Mouse (Mus musculus): ENCODE measurements at regions not wholly inside any gene's neighbourhood (a gene's known extent, or its start where the extent isn't known, plus 50 kb on each side); places are given as distances from the start of the nearest gene placed in this dataset.

DNA sequence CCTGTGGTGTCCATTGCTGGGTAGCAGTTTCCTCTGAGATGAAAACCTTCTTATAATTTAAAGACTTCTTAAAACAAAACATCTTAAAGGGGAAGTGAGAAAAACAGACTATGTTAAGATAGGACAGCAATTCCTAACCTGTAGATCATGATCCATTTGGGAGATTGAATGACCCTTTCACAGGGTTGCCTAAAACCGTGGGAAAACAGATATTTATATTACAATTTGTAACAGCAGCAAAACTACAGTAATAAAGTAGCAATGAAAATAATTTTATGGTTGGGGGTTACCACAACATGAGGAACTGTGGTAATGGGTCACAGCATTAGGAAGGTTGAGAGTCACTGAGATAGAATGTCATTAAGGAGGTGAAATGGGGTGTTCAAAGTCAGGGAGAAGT, 111.9 kb upstream of the Cpsf6 start:
- Histone ChIP-seq H3K27ac (ENCODE audit: low read length) (no peak overlapping the region), H3K9me3 (replicated peaks; ENCODE audit: control insufficient read depth, low read length) (no peaks in the 10 kb centered on the region), H3K4me2 (ENCODE audit: low read depth, low read length) (no peak overlapping the region), H3K36me3 (ENCODE audit: control insufficient read depth, insufficient read depth, low read length) (no peaks in the 10 kb centered on the region), H3K4me3 (replicated peaks; ENCODE audit: low read length) (no peak overlapping the region), H3K27me3 (ENCODE audit: control insufficient read depth, insufficient read depth, low read length) (no peaks in the 10 kb centered on the region), H3K9ac (ENCODE audit: low read length) (no peak overlapping the region), H3K4me1 (ENCODE audit: control insufficient read depth, insufficient read depth, low read length) (no peaks in the 10 kb centered on the region)
- ATAC-seq (ENCODE audit: insufficient read depth, low FRiP score), result no peak
- 72% methylated on average over 1 of the region's 1 CpGs for WGBS

DNA sequence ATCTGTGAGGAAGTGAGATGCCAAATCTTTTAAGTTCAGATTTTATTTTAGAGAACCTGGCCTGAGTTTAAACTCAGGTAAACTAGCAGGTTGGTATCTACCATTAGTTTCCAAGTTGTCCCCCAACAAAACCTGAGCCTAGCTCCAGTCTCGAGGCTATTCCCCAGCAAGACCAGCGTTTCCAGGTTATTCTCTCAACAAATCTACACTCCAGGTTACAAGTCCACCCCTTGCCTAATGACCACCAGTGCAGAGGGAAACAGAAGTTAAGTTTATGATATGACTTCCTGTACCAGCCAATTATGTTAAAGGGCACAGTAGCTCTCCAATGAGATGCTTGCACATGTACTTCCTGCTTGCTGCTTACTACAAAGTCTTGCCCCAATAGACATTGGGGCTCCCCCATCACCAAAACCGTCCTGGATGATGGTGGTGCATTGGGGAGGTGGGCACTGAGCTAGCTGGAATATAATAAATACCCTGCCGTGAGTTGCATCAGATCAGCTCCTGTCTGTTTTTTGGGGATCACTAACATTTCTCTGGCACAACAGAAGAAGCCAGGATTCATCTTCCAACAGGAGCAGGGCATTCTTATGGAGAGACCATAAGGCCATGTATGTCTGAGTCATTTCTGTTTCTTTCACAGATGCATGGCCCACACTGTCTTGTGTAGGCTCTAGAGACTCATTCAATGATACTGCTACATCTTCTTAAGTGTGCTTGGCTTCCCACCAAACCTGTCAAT, 111.2 kb upstream of the Cpsf6 start:
- ATAC-seq (ENCODE audit: insufficient read depth, low FRiP score), result no peak
- H3K27me3 ChIP-seq (ENCODE audit: control insufficient read depth, insufficient read depth, low read length), result no peaks in the 10 kb centered on the region
- WGBS, result 91% methylated on average over 4 of the region's 4 CpGs

DNA sequence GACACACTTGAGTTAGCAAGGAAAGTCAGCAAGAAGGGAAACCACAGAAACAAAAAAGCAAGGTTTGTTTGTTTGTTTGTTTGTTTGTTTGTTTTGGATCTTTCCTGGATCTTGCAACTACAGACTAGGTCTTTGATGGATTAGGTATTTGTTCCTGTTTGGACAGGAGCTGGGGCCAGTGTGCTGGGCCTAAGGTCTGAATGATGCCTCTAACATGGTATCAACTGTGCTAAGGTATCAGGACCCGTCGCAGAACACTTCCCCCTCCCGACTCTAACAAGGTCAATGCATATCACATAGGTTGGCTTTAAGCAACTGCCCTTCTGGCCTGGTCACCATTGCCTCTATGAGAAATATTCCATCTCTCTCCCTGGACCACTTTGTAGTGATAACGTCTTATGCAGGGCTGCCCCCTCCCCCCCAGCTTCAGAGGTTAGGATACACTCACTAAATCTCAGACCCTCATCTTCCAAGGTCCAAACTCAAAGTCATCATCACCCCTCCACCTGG, 103.3 kb upstream of the Cpsf6 start:
- H3K4me1 ChIP-seq (ENCODE audit: control insufficient read depth, insufficient read depth, low read length), result no peaks in the 10 kb centered on the region
- no peaks in the 10 kb centered on the region for H3K36me3 ChIP-seq (ENCODE audit: control insufficient read depth, insufficient read depth, low read length)
- ATAC-seq (ENCODE audit: insufficient read depth, low FRiP score), result no peak
- H3K9me3 ChIP-seq (replicated peaks; ENCODE audit: control insufficient read depth, low read length), result no peaks in the 10 kb centered on the region
- H3K4me3 ChIP-seq (replicated peaks; ENCODE audit: low read length), result no peak overlapping the region
- H3K27me3 ChIP-seq (ENCODE audit: control insufficient read depth, insufficient read depth, low read length), result no peaks in the 10 kb centered on the region
- no peak overlapping the region for H3K27ac ChIP-seq (ENCODE audit: low read length)
- WGBS, result 96% methylated on average over 4 of the region's 4 CpGs
- H3K4me2 ChIP-seq (ENCODE audit: low read depth, low read length), result no peak overlapping the region
- no peak overlapping the region for H3K9ac ChIP-seq (ENCODE audit: low read length)

More for the DNA sequence above, 111.2 kb upstream of the Cpsf6 start:
- no peaks in the 10 kb centered on the region for H3K36me3 ChIP-seq (ENCODE audit: control insufficient read depth, insufficient read depth, low read length)
- H3K4me3 ChIP-seq (replicated peaks; ENCODE audit: low read length), result no peak overlapping the region
- no peaks in the 10 kb centered on the region for H3K9me3 ChIP-seq (replicated peaks; ENCODE audit: control insufficient read depth, low read length)
- no peak overlapping the region for H3K27ac ChIP-seq (ENCODE audit: low read length)
- H3K4me2 ChIP-seq (ENCODE audit: low read depth, low read length), result no peak overlapping the region
- no peaks in the 10 kb centered on the region for H3K4me1 ChIP-seq (ENCODE audit: control insufficient read depth, insufficient read depth, low read length)
- no peak overlapping the region for H3K9ac ChIP-seq (ENCODE audit: low read length)

DNA sequence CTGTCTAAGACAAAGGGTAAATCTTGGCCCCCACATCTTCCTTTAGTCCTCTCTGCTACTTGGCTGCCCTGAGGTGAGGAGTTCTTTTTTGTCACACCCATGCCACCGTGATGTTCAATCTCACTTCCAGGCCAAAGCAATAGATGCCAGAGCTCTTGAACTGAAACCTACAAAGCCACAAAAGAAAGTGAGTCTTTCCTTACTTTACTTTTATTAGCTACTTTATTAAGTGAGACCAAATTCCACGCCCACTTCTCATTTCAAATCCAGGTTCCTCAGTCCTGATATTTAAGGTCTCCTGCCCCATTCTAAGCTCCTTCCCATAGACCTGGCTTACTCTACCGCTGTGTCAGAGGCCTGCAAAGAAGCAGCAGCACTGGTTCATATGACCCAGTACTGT, 102.5 kb upstream of the Cpsf6 start:
- ATAC-seq (ENCODE audit: insufficient read depth, low FRiP score), result no peak
- no peak overlapping the region for H3K27ac ChIP-seq (ENCODE audit: low read length)
- no peaks in the 10 kb centered on the region for H3K4me1 ChIP-seq (ENCODE audit: control insufficient read depth, insufficient read depth, low read length)
- no peaks in the 10 kb centered on the region for H3K36me3 ChIP-seq (ENCODE audit: control insufficient read depth, insufficient read depth, low read length)
- whole genome bisulfite sequencing, result 92% methylated on average over 3 of the region's 3 CpGs
- H3K9ac ChIP-seq (ENCODE audit: low read length), result no peak overlapping the region
- H3K27me3 ChIP-seq (ENCODE audit: control insufficient read depth, insufficient read depth, low read length), result no peaks in the 10 kb centered on the region
- H3K4me3 ChIP-seq (replicated peaks; ENCODE audit: low read length), result no peak overlapping the region
- H3K4me2 ChIP-seq (ENCODE audit: low read depth, low read length), result no peak overlapping the region
- H3K9me3 ChIP-seq (replicated peaks; ENCODE audit: control insufficient read depth, low read length), result no peaks in the 10 kb centered on the region

DNA sequence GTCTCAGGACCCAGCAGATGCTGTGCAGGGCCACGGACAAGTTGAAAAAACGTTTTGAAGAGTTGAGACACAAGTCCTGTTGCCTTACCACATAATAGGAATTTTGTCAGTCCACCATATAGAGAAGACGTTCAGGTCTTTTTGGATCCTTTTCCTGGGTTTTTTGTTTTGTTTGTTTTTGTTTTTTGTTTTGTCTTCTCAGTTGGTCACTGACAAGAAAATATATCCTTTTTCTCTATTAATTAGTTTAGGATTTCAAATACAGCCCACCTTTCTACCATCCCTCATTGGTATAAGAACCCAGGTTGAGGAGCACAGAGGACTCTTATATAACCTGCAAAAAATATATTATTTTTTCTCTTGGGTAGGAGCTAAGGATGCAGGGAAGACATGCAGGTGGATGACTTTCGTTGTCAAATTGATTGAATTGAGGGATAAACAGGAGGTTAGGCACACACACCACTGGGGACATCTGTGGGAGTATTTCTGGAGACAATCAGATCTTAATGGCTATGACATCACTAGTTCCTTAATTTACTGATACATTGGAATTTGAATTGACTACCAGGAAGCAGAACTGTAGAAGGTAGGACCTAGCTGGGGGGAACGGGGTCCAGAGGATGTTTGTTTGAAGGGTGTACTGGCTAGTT, 101.7 kb upstream of the Cpsf6 start:
- H3K4me3 ChIP-seq (replicated peaks; ENCODE audit: low read length), result no peak overlapping the region
- H3K9ac ChIP-seq (ENCODE audit: low read length), result no peak overlapping the region
- no peaks in the 10 kb centered on the region for H3K9me3 ChIP-seq (replicated peaks; ENCODE audit: control insufficient read depth, low read length)
- H3K27ac ChIP-seq (ENCODE audit: low read length), result no peak overlapping the region
- 81% methylated on average over 5 of the region's 5 CpGs for WGBS
- H3K4me1 ChIP-seq (ENCODE audit: control insufficient read depth, insufficient read depth, low read length), result no peaks in the 10 kb centered on the region
- H3K4me2 ChIP-seq (ENCODE audit: low read depth, low read length), result no peak overlapping the region
- no peaks in the 10 kb centered on the region for H3K27me3 ChIP-seq (ENCODE audit: control insufficient read depth, insufficient read depth, low read length)
- H3K36me3 ChIP-seq (ENCODE audit: control insufficient read depth, insufficient read depth, low read length), result no peaks in the 10 kb centered on the region
- ATAC-seq (ENCODE audit: insufficient read depth, low FRiP score), result no peak

DNA sequence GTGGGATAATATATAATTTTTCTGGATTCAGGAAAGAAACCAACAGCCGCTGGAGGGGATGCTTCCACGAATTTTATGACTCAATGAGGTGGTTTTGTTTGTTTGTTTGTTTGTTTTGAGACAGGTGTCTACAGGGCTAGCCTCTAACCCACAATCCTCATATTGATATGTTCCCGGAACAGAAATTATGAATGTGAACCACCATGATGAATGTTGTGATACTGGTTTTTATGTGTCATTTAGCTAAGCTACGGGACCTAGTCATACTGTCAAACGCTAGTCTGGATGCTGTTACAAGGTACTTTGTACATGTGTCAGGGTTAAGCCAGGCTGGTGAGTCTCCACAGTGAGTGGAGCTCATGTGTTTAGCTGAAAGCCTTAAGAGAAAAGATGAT, 100.6 kb upstream of the Cpsf6 start:
- Histone ChIP-seq H3K27me3 (ENCODE audit: control insufficient read depth, insufficient read depth, low read length) (no peaks in the 10 kb centered on the region), H3K4me1 (ENCODE audit: control insufficient read depth, insufficient read depth, low read length) (no peaks in the 10 kb centered on the region), H3K4me3 (replicated peaks; ENCODE audit: low read length) (no peak overlapping the region), H3K36me3 (ENCODE audit: control insufficient read depth, insufficient read depth, low read length) (no peaks in the 10 kb centered on the region), H3K9me3 (replicated peaks; ENCODE audit: control insufficient read depth, low read length) (no peaks in the 10 kb centered on the region), H3K9ac (ENCODE audit: low read length) (no peak overlapping the region), H3K27ac (ENCODE audit: low read length) (no peak overlapping the region), H3K4me2 (ENCODE audit: low read depth, low read length) (no peak overlapping the region)
- 84% methylated on average over 5 of the region's 5 CpGs for WGBS
- no peak for ATAC-seq (ENCODE audit: insufficient read depth, low FRiP score)

DNA sequence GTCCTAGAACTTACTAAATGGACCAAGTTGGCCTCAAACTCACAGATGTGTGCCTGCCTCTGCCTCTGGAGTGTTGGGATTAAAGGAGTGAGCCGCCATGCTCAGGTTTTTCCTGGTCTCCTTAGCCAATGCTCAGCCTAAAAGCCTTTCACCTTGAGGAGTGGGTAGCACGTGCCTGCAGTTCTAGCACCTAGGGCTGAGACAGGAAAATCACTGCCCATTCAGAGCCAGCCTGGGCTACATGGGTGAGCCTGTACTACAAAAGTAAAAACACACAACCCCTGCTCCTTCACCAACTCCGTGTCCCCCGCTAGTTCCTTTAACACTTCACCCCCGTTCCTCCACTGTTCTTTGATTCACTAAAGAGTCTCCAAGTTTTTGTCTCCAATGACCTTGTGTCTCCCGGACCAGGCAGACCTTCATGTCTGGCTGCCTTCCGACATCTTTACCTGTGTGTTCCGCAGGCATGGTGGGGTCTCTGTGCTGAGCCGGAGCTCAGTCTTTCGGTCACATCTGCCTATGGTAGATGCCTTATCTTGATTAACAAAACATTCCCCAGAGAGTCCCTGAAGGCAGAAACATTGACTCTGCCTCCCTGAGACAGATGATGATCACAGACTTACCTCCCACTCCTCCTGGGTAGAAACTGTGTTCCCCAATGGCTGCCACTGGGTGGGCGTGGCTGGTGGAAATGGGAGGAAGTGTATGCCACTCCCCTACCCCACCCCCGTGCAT, 100.1 kb upstream of the Cpsf6 start:
- 81% methylated on average over 12 of the region's 12 CpGs for WGBS
- no peak for ATAC-seq (ENCODE audit: insufficient read depth, low FRiP score)
- no peaks in the 10 kb centered on the region for H3K9me3 ChIP-seq (replicated peaks; ENCODE audit: control insufficient read depth, low read length)
- H3K27me3 ChIP-seq (ENCODE audit: control insufficient read depth, insufficient read depth, low read length), result no peaks in the 10 kb centered on the region
- H3K36me3 ChIP-seq (ENCODE audit: control insufficient read depth, insufficient read depth, low read length), result no peaks in the 10 kb centered on the region
- H3K4me1 ChIP-seq (ENCODE audit: control insufficient read depth, insufficient read depth, low read length), result no peaks in the 10 kb centered on the region
- no peak overlapping the region for H3K4me2 ChIP-seq (ENCODE audit: low read depth, low read length)
- H3K4me3 ChIP-seq (replicated peaks; ENCODE audit: low read length), result no peak overlapping the region
- H3K9ac ChIP-seq (ENCODE audit: low read length), result no peak overlapping the region
- no peak overlapping the region for H3K27ac ChIP-seq (ENCODE audit: low read length)

DNA sequence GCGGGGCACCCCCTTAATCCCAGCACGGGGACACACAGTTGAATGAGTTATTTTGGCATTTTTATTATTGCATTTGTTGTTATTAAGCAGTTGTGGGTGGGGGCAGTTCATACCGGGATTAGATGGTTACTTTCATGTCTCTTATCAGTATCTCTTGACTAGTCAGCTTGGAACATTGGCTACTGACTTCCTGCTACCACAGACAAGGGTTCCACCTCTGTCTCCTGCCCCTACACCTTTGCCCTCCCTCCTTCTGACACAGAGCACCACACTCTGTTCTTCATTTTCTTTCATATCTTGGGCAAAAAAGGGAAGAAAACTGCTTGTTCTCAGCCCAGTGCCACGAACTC, 99.1 kb upstream of the Cpsf6 start:
- H3K36me3 ChIP-seq (ENCODE audit: control insufficient read depth, insufficient read depth, low read length), result no peaks in the 10 kb centered on the region
- no peak overlapping the region for H3K4me3 ChIP-seq (replicated peaks; ENCODE audit: low read length)
- H3K9ac ChIP-seq (ENCODE audit: low read length), result no peak overlapping the region
- H3K27me3 ChIP-seq (ENCODE audit: control insufficient read depth, insufficient read depth, low read length), result no peaks in the 10 kb centered on the region
- H3K27ac ChIP-seq (ENCODE audit: low read length), result no peak overlapping the region
- no peak for ATAC-seq (ENCODE audit: insufficient read depth, low FRiP score)
- H3K9me3 ChIP-seq (replicated peaks; ENCODE audit: control insufficient read depth, low read length), result 0 out of 2 replicates have a peak, but pooled peaks cover under 1% of the 10 kb centered on the region
- H3K4me1 ChIP-seq (ENCODE audit: control insufficient read depth, insufficient read depth, low read length), result no peaks in the 10 kb centered on the region
- H3K4me2 ChIP-seq (ENCODE audit: low read depth, low read length), result no peak overlapping the region
- WGBS, result 69% methylated on average over 4 of the region's 4 CpGs
